Mouse (Mus musculus) limb, embryonic 13.5 days (tissue): ENCODE measurements at regions not wholly inside any gene's neighbourhood (a gene's known extent, or its start where the extent isn't known, plus 50 kb on each side); places are given as distances from the start of the nearest gene placed in this dataset.
A peak's percentile ranks its signal among the peaks of the same experiment; 100 is the strongest.
"Not testable (repeated sequence)": the region's sequence is repeated elsewhere in the genome, so short reads cannot be mapped to it uniquely, and the experiment has no call there.

ENCODE experiments used
- ATAC-seq: fragments of 200-750 bp; cut with Nextera tagmentation; 2 replicates; pipeline ENCODE4 v1.8.0; 2017; ENCODE audit warnings: low read depth, moderate number of reproducible peaks, moderate TSS enrichment; ENCODE audit not compliant: low FRiP score
- H3K27ac ChIP-seq: fragments of 300-500 bp; sonication (generic); 2 replicates; pipeline ENCODE4 v1.5.1; 2015; ENCODE audit warnings: inconsistent platforms, mild to moderate bottlenecking, moderate library complexity
- H3K27me3 ChIP-seq: fragments of 300-500 bp; sonication (generic); 2 replicates; pipeline ENCODE4 v1.6.1; 2015; ENCODE audit warnings: mild to moderate bottlenecking, inconsistent platforms
- H3K36me3 ChIP-seq: fragments of 300-500 bp; sonication (generic); 2 replicates; pipeline ENCODE4 v1.6.1; 2015; ENCODE audit warnings: inconsistent platforms, mild to moderate bottlenecking, moderate library complexity
- H3K4me1 ChIP-seq: fragments of 300-500 bp; sonication (generic); 2 replicates; pipeline ENCODE4 v1.6.1; 2015; ENCODE audit warnings: inconsistent platforms
- H3K4me2 ChIP-seq: fragments of 300-500 bp; sonication (generic); replicated peaks from 2 replicates; pipeline ENCODE4 v1.6.1; 2015; ENCODE audit warnings: inconsistent platforms, mild to moderate bottlenecking, moderate library complexity
- H3K4me3 ChIP-seq: fragments of 300-500 bp; sonication (generic); 2 replicates; pipeline ENCODE4 v1.5.1; 2015; ENCODE audit warnings: moderate library complexity, mild to moderate bottlenecking, inconsistent platforms
- H3K9ac ChIP-seq: fragments of 300-500 bp; sonication (generic); 2 replicates; pipeline ENCODE4 v1.6.1; 2015; ENCODE audit warnings: mild to moderate bottlenecking, inconsistent platforms
- H3K9me3 ChIP-seq: fragments of 300-500 bp; sonication (generic); 2 replicates; pipeline ENCODE4 v1.6.1; 2016; ENCODE audit warnings: inconsistent platforms
- whole genome bisulfite sequencing: fragments of 180-500 bp; shearing (Covaris S2); methylation state at CpG from one replicate; pipeline ENCODE4 v1.1.7; 2015; 5-methylcytosine and 5-hydroxymethylcytosine counted together

GRCm38 (mm10) chr10:86636953-86637376, 68.3 kb downstream of the Hsp90b1 start:
- H3K4me1 ChIP-seq, H3K27ac ChIP-seq, H3K36me3 ChIP-seq, H3K9me3 ChIP-seq, H3K27me3 ChIP-seq: not testable (repeated sequence)
- ATAC-seq = peak; percentile 85; the same call in 1 of the 2 replicates
- 0 out of 2 replicates have a peak overlapping the region, but pooled peaks have one; percentile 31 for H3K9ac ChIP-seq
- peak overlapping the region; percentile 61 for H3K4me2 ChIP-seq
- H3K4me3 ChIP-seq = peak overlapping the region; percentile 38
- WGBS = 4% methylated on average over 14 of the region's 14 CpGs

GRCm38 (mm10) chr10:86636515-86636914, 68.8 kb downstream of the Hsp90b1 start:
- H3K9ac ChIP-seq, H3K36me3 ChIP-seq: not testable (repeated sequence)
- 29% methylated on average over 6 of the region's 6 CpGs for WGBS

GRCm38 (mm10) chr10:86626734-86627133, 78.6 kb downstream of the Hsp90b1 start:
- H3K4me3 ChIP-seq, H3K9me3 ChIP-seq, H3K27ac ChIP-seq, H3K36me3 ChIP-seq, H3K4me2 ChIP-seq, H3K27me3 ChIP-seq, H3K9ac ChIP-seq, H3K4me1 ChIP-seq, ATAC-seq: not testable (repeated sequence)

More at GRCm38 (mm10) chr10:86636515-86636914, 68.8 kb downstream of the Hsp90b1 start:
- not testable (repeated sequence) for ATAC-seq, H3K4me1 ChIP-seq, H3K9me3 ChIP-seq, H3K27me3 ChIP-seq, H3K27ac ChIP-seq
- peak overlapping the region; percentile 38 for H3K4me3 ChIP-seq
- peak overlapping the region; percentile 61 for H3K4me2 ChIP-seq

- not testable (repeated sequence) for H3K4me2 ChIP-seq, H3K4me3 ChIP-seq, H3K9me3 ChIP-seq, ATAC-seq, H3K27ac ChIP-seq, H3K9ac ChIP-seq, H3K4me1 ChIP-seq, H3K36me3 ChIP-seq, H3K27me3 ChIP-seq
- 75% methylated on average over 6 of the region's 6 CpGs for WGBS
Measured at GRCm38 (mm10) chr10:86617958-86618664, 87.2 kb downstream of the Hsp90b1 start.

- not testable (repeated sequence) for H3K9ac ChIP-seq, H3K9me3 ChIP-seq, H3K27me3 ChIP-seq, H3K27ac ChIP-seq, ATAC-seq, H3K36me3 ChIP-seq, H3K4me1 ChIP-seq, H3K4me2 ChIP-seq, H3K4me3 ChIP-seq
- 58% methylated on average over 1 of the region's 1 CpGs for WGBS
Measured at GRCm38 (mm10) chr10:86612341-86612740, 93.0 kb downstream of the Hsp90b1 start.

GRCm38 (mm10) chr10:86610027-86610426, 95.3 kb downstream of the Hsp90b1 start:
- H3K36me3 ChIP-seq, H3K27ac ChIP-seq, H3K4me1 ChIP-seq, H3K9me3 ChIP-seq, ATAC-seq, H3K4me2 ChIP-seq, H3K27me3 ChIP-seq, H3K9ac ChIP-seq, H3K4me3 ChIP-seq: not testable (repeated sequence)
- 64% methylated on average over 2 of the region's 2 CpGs for WGBS

GRCm38 (mm10) chr10:86600843-86601242, 102.1 kb upstream of the Syn3 start:
- not testable (repeated sequence) for H3K27me3 ChIP-seq, H3K9me3 ChIP-seq, H3K4me1 ChIP-seq, H3K9ac ChIP-seq, ATAC-seq, H3K36me3 ChIP-seq, H3K27ac ChIP-seq, H3K4me2 ChIP-seq, H3K4me3 ChIP-seq
- WGBS = 45% methylated on average over 7 of the region's 7 CpGs

- H3K27ac ChIP-seq, H3K9ac ChIP-seq, H3K4me3 ChIP-seq, ATAC-seq, H3K4me2 ChIP-seq, H3K36me3 ChIP-seq, H3K27me3 ChIP-seq, H3K9me3 ChIP-seq, H3K4me1 ChIP-seq: not testable (repeated sequence)
- WGBS = 93% methylated on average over 7 of the region's 7 CpGs
Measured at GRCm38 (mm10) chr10:86599991-86600390, 101.3 kb upstream of the Syn3 start.

- not testable (repeated sequence) for H3K27ac ChIP-seq, H3K9me3 ChIP-seq, H3K36me3 ChIP-seq, H3K4me3 ChIP-seq, H3K27me3 ChIP-seq, H3K9ac ChIP-seq, ATAC-seq, H3K4me2 ChIP-seq, H3K4me1 ChIP-seq
- WGBS = 81% methylated on average over 2 of the region's 2 CpGs
Measured at GRCm38 (mm10) chr10:86590211-86590610, 91.5 kb upstream of the Syn3 start.

- H3K4me2 ChIP-seq, H3K4me1 ChIP-seq, H3K4me3 ChIP-seq, H3K36me3 ChIP-seq, H3K27me3 ChIP-seq, ATAC-seq, H3K9ac ChIP-seq, H3K9me3 ChIP-seq, H3K27ac ChIP-seq: not testable (repeated sequence)
- WGBS = 96% methylated on average over 2 of the region's 2 CpGs
Measured at GRCm38 (mm10) chr10:86566875-86567274, 68.2 kb upstream of the Syn3 start.

GRCm38 (mm10) chr10:86555843-86556242, 57.1 kb upstream of the Syn3 start:
- Histone ChIP-seq H3K4me2 (no peak overlapping the region), H3K4me3 (no peak overlapping the region), H3K4me1 (no peaks in the 10 kb centered on the region), H3K27ac (no peak overlapping the region), H3K9me3 (no peaks in the 10 kb centered on the region), H3K9ac (no peak overlapping the region), H3K27me3 (no peaks in the 10 kb centered on the region), H3K36me3 (no peaks in the 10 kb centered on the region)
- WGBS = 63% methylated on average over 8 of the region's 8 CpGs
- ATAC-seq = no peak
